Mouse (Mus musculus) limb, embryonic 12.5 days (tissue): ENCODE results near the gene Cdsn. TPM values are rescaled to one million over a fixed set of nuclear protein-coding genes. Genes with fewer than 3 reads are reported as not detected.

Source experiments
- ATAC-seq: fragments of 200-750 bp; cut with Nextera tagmentation; 2 replicates; pipeline ENCODE4 v1.8.0; 2017; ENCODE audit warnings: low read depth, moderate TSS enrichment; ENCODE audit not compliant: insufficient number of reproducible peaks, insufficient read depth, low FRiP score, low TSS enrichment
- H3K27ac ChIP-seq: fragments of 300-500 bp; sonication (generic); 2 replicates; pipeline ENCODE4 v1.5.1; 2016; ENCODE audit warnings: mild to moderate bottlenecking, moderate library complexity
- H3K27me3 ChIP-seq: fragments of 300-500 bp; sonication (generic); 2 replicates; pipeline ENCODE4 v1.6.1; 2016; ENCODE audit warnings: mild to moderate bottlenecking, moderate library complexity
- H3K36me3 ChIP-seq: fragments of 300-500 bp; sonication (generic); 2 replicates; pipeline ENCODE4 v1.6.1; 2016; ENCODE audit warnings: mild to moderate bottlenecking, moderate library complexity
- H3K4me1 ChIP-seq: fragments of 300-500 bp; sonication (generic); replicated peaks from 2 replicates; pipeline ENCODE4 v1.6.1; 2016
- H3K4me2 ChIP-seq: fragments of 300-500 bp; sonication (generic); 2 replicates; pipeline ENCODE4 v1.6.1; 2016; ENCODE audit warnings: mild to moderate bottlenecking, moderate library complexity
- H3K4me3 ChIP-seq: fragments of 300-500 bp; sonication (generic); replicated peaks from 2 replicates; pipeline ENCODE4 v1.5.1; 2016; ENCODE audit warnings: mild to moderate bottlenecking
- H3K9ac ChIP-seq: fragments of 300-500 bp; sonication (generic); replicated peaks from 2 replicates; pipeline ENCODE4 v1.6.1; 2016; ENCODE audit warnings: mild to moderate bottlenecking, moderate library complexity
- H3K9me3 ChIP-seq: fragments of 300-500 bp; sonication (generic); 2 replicates; pipeline ENCODE4 v1.6.1; 2016; ENCODE audit warnings: mild to moderate bottlenecking, moderate library complexity
- WGBS: fragments of 180-500 bp; shearing (Covaris S2); methylation state at CpG from one replicate; pipeline ENCODE4 v1.1.7; 2016; 5-methylcytosine and 5-hydroxymethylcytosine counted together
- polyA plus RNA-seq: library from polyadenylated mRNA; unstranded; fragments of >200 nt; fragmentation: Nextera tagmentation; extraction: Ambion mirVana; gene quantifications from 2 replicates; pipeline ENCODE4 v1.2.1, GENCODE M21; 2016

Cdsn gene
- polyA plus RNA-seq, 1 experiment from 2014 or later = not detected

DNA sequence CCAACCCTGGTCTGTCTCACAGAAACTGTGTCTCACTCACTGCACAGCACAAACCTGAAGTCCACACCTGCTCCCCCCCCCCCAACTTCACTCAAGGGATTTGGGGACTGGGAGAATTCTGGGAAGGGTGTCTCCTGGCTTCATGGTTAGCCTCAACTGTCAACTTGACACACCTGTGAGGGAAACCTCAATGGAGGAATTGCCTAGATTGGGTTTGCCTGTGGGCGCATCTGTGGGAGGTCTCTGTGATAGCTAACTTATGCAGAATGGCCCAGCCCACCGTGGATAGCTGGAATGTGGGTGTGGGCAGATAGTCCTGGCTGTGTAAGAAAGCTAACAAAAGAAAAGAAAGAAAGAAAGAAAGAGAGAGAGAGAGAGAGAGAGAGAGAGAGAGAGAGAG lies 49.3 kb downstream of the Cdsn start, which contains the start of gene Sfta2:
Gene Sfta2, plus strand, starts transcription at position 301 of the 400 bp plus-strand sequence.
- no peaks in the 10 kb centered on the region for H3K36me3 ChIP-seq
- no peak within 1 kb of the TSS for H3K4me3 ChIP-seq
- peaks cover 4% of the 10 kb centered on the region; the same call in 1 of the 2 replicates for H3K9me3 ChIP-seq
- no peak within 1 kb of the TSS for H3K9ac ChIP-seq
- H3K27ac ChIP-seq = no peak within 1 kb of the TSS
- H3K27me3 ChIP-seq = peaks cover 8% of the 10 kb centered on the region
- WGBS = 56% methylated on average over 2 of the region's 2 CpGs
- H3K4me1 ChIP-seq = no peaks in the 10 kb centered on the region
- no peak for ATAC-seq
- H3K4me2 ChIP-seq = no peak within 1 kb of the TSS

DNA sequence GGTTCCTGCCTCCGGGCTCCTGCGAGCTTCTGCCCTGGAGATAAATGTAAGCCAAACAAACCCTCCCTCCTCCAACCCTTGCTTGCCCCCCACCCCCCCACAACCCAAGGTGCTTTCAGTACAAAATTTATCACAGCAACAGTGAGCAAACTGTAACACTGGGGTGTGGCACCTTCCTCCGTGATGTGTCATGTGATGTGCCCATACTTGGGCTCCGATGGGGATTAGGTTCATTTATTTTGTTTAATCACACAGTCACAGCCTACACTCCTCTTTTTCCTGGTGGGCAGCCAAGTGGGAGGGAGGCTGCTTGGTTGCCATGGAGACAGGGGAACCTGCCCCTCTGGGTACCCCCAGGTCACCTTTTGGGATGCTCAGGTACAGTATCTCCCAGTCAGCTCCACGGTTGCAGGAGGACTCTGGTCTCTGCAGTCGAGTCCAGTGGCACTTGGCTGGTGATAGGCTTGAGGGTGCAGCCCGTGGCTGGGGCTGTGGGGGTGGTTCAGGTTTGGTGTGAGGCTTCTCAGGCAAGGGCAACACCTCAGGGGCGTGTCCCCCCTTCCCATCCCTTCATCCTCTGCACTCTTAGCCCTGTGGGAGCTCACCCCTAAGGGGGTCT lies 49.9 kb downstream of the Cdsn start:
- WGBS = 57% methylated on average over 8 of the region's 8 CpGs
- Histone ChIP-seq H3K27me3 (peaks cover 8% of the 10 kb centered on the region), H3K9me3 (peaks cover 5% of the 10 kb centered on the region), H3K27ac (no peak overlapping the region), H3K4me2 (no peak overlapping the region), H3K4me3 (no peak overlapping the region), H3K36me3 (no peaks in the 10 kb centered on the region), H3K4me1 (no peaks in the 10 kb centered on the region), H3K9ac (no peak overlapping the region)
- no peak for ATAC-seq

Other genes starting within 250 kb of the Cdsn start
- 0.13 TPM in 1 of 2 replicates, not detected in the other for gene H2-Q1, start 231.7 kb upstream of the Cdsn start, polyA plus RNA-seq
- gene H2-Q2, start 209.9 kb upstream of the Cdsn start, polyA plus RNA-seq = 0.45 and 0.88 TPM in 2 replicates
- 5.0 and 6.0 TPM in 2 replicates for gene H2-Q4, start 172.5 kb upstream of the Cdsn start, polyA plus RNA-seq
- gene H2-Q6, start 127.3 kb upstream of the Cdsn start, polyA plus RNA-seq = 2.0 TPM in 2 replicates
- 17.3 and 19.3 TPM in 2 replicates for gene H2-Q7, start 113.0 kb upstream of the Cdsn start, polyA plus RNA-seq
- gene H2-Q10, start 82.0 kb upstream of the Cdsn start, polyA plus RNA-seq = 0.41 and 0.42 TPM in 2 replicates
- gene Pou5f1, start 46.1 kb upstream of the Cdsn start, polyA plus RNA-seq = 0.56 TPM in 1 of 2 replicates, not detected in the other
- 60.5 and 62.3 TPM in 2 replicates for gene Tcf19, start 35.3 kb upstream of the Cdsn start, polyA plus RNA-seq
- 26.1 and 26.3 TPM in 2 replicates for gene Cchcr1, start 35.0 kb upstream of the Cdsn start, polyA plus RNA-seq
- 0.96 and 1.3 TPM in 2 replicates for gene Psors1c2, start 18.9 kb upstream of the Cdsn start, polyA plus RNA-seq
- gene 2300002M23Rik, start 15.3 kb downstream of the Cdsn start, polyA plus RNA-seq = 0.17 TPM in 1 of 2 replicates, not detected in the other
- gene Sfta2, start 49.4 kb downstream of the Cdsn start, polyA plus RNA-seq = not detected in 2 replicates
- gene Gm9573, start 74.5 kb downstream of the Cdsn start, polyA plus RNA-seq = not detected in 2 replicates
- gene Mucl3, start 91.6 kb downstream of the Cdsn start, polyA plus RNA-seq = 0.08 and 0.10 TPM in 2 replicates
- gene Vars2, start 115.5 kb downstream of the Cdsn start, polyA plus RNA-seq = 20.0 and 23.4 TPM in 2 replicates
- gene Gtf2h4, start 121.6 kb downstream of the Cdsn start, polyA plus RNA-seq = 53.6 and 58.2 TPM in 2 replicates
- gene Ddr1, start 152.5 kb downstream of the Cdsn start, polyA plus RNA-seq = 38.4 and 40.6 TPM in 2 replicates